Mouse (Mus musculus) liver, adult 2 months (tissue): ENCODE measurements around the gene Mark3.

Experiments used
- CTCF ChIP-seq: fragments of 200-500 bp; IDR thresholded peaks from 2 replicates; pipeline ENCODE4 v1.5.1; 2011; ENCODE audit warnings: low read depth, low read length, control low read depth
- POLR2A ChIP-seq: fragments of 200-500 bp; IDR thresholded peaks from 2 replicates; pipeline ENCODE4 v1.6.1; 2011; ENCODE audit warnings: low read length, control low read depth; ENCODE audit not compliant: insufficient read depth; ENCODE audit errors: extremely low read depth

- TF ChIP-seq POLR2A (no peak), CTCF (no peak)
These were observed 113.2 kb downstream of the Mark3 start for GRCm38 (mm10) chr12:111687350-111688068.
